Mouse (Mus musculus): ENCODE results near the gene Myt1l. TPM values are rescaled to one million over a fixed set of nuclear protein-coding genes. Genes with fewer than 3 reads are reported as not detected.

Myt1l gene
- polyA plus RNA-seq, 1 experiment from 2014 or later, result 0.03 TPM

- H3K4me2 ChIP-seq (ENCODE audit: low read depth, low read length), result no peak overlapping the region
- H3K27ac ChIP-seq (ENCODE audit: low read length), result no peak overlapping the region
- ATAC-seq (replicated peaks; ENCODE audit: extremely low read depth, insufficient read depth, low FRiP score), result no peak
- H3K9ac ChIP-seq (ENCODE audit: low read length), result no peak overlapping the region
- peaks cover 5% of the 10 kb centered on the region; the same call in 1 of the 2 replicates for H3K36me3 ChIP-seq (ENCODE audit: control insufficient read depth, insufficient read depth)
- no peaks in the 10 kb centered on the region for H3K9me3 ChIP-seq (replicated peaks; ENCODE audit: control insufficient read depth, low read length)
- H3K4me3 ChIP-seq (ENCODE audit: low read length), result no peak overlapping the region
- peaks cover 25% of the 10 kb centered on the region for H3K4me1 ChIP-seq (ENCODE audit: control insufficient read depth, insufficient read depth, low read length)
- 81% methylated on average over 6 of the region's 6 CpGs for WGBS
- H3K27me3 ChIP-seq (ENCODE audit: control insufficient read depth, insufficient read depth, low read length), result no peaks in the 10 kb centered on the region
Observed at GRCm38 (mm10) chr12:29965016-29965415, 436.8 kb downstream of the Myt1l start.

DNA sequence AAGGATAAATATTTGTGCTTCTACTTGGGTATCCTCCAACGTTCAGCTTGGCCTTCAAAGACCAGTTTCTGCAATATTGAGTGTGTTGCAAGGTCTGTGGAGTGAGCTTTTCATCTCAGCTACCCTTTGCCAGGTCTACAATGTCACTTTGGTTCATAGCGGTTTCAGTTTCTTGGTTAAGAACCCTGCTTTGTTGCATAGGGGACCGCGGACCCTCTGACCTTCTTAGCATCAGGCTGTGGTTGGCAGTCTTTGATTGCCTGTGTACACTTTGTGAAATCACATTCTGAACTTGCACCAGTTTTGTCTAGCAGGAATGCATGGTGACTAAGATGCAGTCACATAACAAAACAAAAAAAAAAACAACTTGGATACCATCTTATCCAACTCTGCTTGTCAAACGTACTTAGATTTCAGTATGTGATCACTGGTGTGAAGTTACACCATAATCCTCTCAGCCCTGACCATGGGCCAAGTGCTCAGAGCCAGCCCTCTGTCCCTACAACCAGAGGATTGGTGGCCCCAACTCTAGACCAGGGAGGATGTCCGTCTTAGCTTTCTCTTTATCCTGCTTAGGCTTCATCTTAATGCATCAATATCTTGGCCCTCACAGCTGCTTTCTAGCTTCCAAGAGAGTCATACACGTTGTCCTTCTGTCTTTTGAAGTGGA, 443.7 kb downstream of the Myt1l start:
- no peak overlapping the region for H3K9ac ChIP-seq (ENCODE audit: low read length)
- H3K4me1 ChIP-seq (ENCODE audit: control insufficient read depth, insufficient read depth, low read length), result peaks cover 19% of the 10 kb centered on the region
- peaks cover 7% of the 10 kb centered on the region; the same call in 1 of the 2 replicates for H3K36me3 ChIP-seq (ENCODE audit: control insufficient read depth, insufficient read depth)
- H3K27me3 ChIP-seq (ENCODE audit: control insufficient read depth, insufficient read depth, low read length), result no peaks in the 10 kb centered on the region
- H3K4me3 ChIP-seq (ENCODE audit: low read length), result no peak overlapping the region
- peak overlapping the region; percentile 38; the same call in 1 of the 2 replicates for H3K27ac ChIP-seq (ENCODE audit: low read length)
- ATAC-seq (replicated peaks; ENCODE audit: extremely low read depth, insufficient read depth, low FRiP score), result no peak
- no peak overlapping the region for H3K4me2 ChIP-seq (ENCODE audit: low read depth, low read length)
- H3K9me3 ChIP-seq (replicated peaks; ENCODE audit: control insufficient read depth, low read length), result no peaks in the 10 kb centered on the region
- WGBS, result 68% methylated on average over 7 of the region's 7 CpGs

DNA sequence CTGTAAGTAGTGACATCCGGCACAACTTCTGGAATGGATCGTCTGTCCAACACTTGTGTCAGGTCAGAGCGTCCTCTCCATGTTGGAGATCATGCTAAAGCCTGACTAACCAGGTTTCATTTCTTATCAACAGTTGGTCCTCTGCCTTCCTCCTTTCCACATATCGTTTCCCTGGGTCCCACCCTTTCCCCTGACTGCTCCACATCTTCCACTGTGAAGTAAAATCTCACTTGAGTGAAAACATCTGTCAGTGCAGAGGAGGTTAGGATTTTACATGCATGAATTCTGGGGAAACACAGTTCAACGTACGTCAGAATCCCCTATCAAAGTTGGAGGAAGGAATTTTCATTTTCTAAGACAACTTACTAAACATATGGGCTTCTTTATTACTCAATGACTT, 444.3 kb downstream of the Myt1l start:
- no peak overlapping the region; the same call in 1 of the 2 replicates for H3K27ac ChIP-seq (ENCODE audit: low read length)
- peaks cover 19% of the 10 kb centered on the region for H3K4me1 ChIP-seq (ENCODE audit: control insufficient read depth, insufficient read depth, low read length)
- H3K27me3 ChIP-seq (ENCODE audit: control insufficient read depth, insufficient read depth, low read length), result no peaks in the 10 kb centered on the region
- no peak for ATAC-seq (replicated peaks; ENCODE audit: extremely low read depth, insufficient read depth, low FRiP score)
- no peak overlapping the region for H3K4me2 ChIP-seq (ENCODE audit: low read depth, low read length)
- peaks cover 7% of the 10 kb centered on the region; the same call in 1 of the 2 replicates for H3K36me3 ChIP-seq (ENCODE audit: control insufficient read depth, insufficient read depth)
- 53% methylated on average over 6 of the region's 6 CpGs for WGBS
- no peak overlapping the region for H3K4me3 ChIP-seq (ENCODE audit: low read length)
- no peak overlapping the region for H3K9ac ChIP-seq (ENCODE audit: low read length)
- H3K9me3 ChIP-seq (replicated peaks; ENCODE audit: control insufficient read depth, low read length), result no peaks in the 10 kb centered on the region

Data from heart, embryonic 16.5 days (tissue).